Mouse (Mus musculus) hindbrain, embryonic 14.5 days (tissue): ENCODE measurements around the gene Cct6b. TPM values are rescaled to one million over a fixed set of nuclear protein-coding genes. Genes with fewer than 3 reads are reported as not detected.

Source experiments
- ATAC-seq: fragments of 200-750 bp; cut with Nextera tagmentation; 2 replicates; pipeline ENCODE4 v1.8.0; 2017; ENCODE audit warnings: moderate number of reproducible peaks, mild to moderate bottlenecking, moderate TSS enrichment, moderate library complexity; ENCODE audit not compliant: low FRiP score
- DNase-seq: peaks from one replicate; pipeline ENCODE4 v3.0.0-alpha.2; 2015; ENCODE audit warnings: low spot score
- H3K27ac ChIP-seq: fragments of 300-500 bp; sonication (generic); 2 replicates; pipeline ENCODE4 v1.5.1; 2014; ENCODE audit warnings: mild to moderate bottlenecking, moderate library complexity
- H3K27me3 ChIP-seq: fragments of 300-500 bp; sonication (generic); 2 replicates; pipeline ENCODE4 v1.6.1; 2014; ENCODE audit warnings: mild to moderate bottlenecking, low read length, mixed read lengths; ENCODE audit not compliant: control insufficient read depth, insufficient read depth
- H3K36me3 ChIP-seq: fragments of 300-500 bp; sonication (generic); replicated peaks from 2 replicates; pipeline ENCODE4 v1.6.1; 2014; ENCODE audit not compliant: control insufficient read depth, insufficient read depth
- H3K4me1 ChIP-seq: fragments of 300-500 bp; sonication (generic); replicated peaks from 2 replicates; pipeline ENCODE4 v1.6.1; 2014; ENCODE audit warnings: antibody characterized with exemption, low read length, mixed read lengths; ENCODE audit not compliant: control insufficient read depth, insufficient read depth
- H3K4me2 ChIP-seq: fragments of 300-500 bp; sonication (generic); replicated peaks from 2 replicates; pipeline ENCODE4 v1.6.1; 2014; ENCODE audit warnings: mild to moderate bottlenecking, moderate library complexity
- H3K4me3 ChIP-seq: fragments of 300-500 bp; sonication (generic); replicated peaks from 2 replicates; pipeline ENCODE4 v1.5.1; 2014; ENCODE audit warnings: mild to moderate bottlenecking, low read length
- H3K9ac ChIP-seq: fragments of 300-500 bp; sonication (generic); 2 replicates; pipeline ENCODE4 v1.6.1; 2014
- H3K9me3 ChIP-seq: fragments of 300-500 bp; sonication (generic); 2 replicates; pipeline ENCODE4 v1.6.1; 2016; ENCODE audit warnings: low read length; ENCODE audit not compliant: control insufficient read depth
- WGBS: fragments of 180-500 bp; shearing (Covaris S2); extraction: QIAGEN DNeasy Blood & Tissue Kit; methylation state at CpG from one replicate; pipeline ENCODE4 v1.1.7; 2014; 5-methylcytosine and 5-hydroxymethylcytosine counted together
- polyA plus RNA-seq: library from polyadenylated mRNA; unstranded; fragments of >200 nt; fragmentation: Nextera tagmentation; extraction: Ambion mirVana; gene quantifications from 2 replicates; pipeline ENCODE4 v1.2.1, GENCODE M21; 2014

Gene Cct6b
- polyA plus RNA-seq: 0.09 and 0.14 TPM in 2 replicates

DNA sequence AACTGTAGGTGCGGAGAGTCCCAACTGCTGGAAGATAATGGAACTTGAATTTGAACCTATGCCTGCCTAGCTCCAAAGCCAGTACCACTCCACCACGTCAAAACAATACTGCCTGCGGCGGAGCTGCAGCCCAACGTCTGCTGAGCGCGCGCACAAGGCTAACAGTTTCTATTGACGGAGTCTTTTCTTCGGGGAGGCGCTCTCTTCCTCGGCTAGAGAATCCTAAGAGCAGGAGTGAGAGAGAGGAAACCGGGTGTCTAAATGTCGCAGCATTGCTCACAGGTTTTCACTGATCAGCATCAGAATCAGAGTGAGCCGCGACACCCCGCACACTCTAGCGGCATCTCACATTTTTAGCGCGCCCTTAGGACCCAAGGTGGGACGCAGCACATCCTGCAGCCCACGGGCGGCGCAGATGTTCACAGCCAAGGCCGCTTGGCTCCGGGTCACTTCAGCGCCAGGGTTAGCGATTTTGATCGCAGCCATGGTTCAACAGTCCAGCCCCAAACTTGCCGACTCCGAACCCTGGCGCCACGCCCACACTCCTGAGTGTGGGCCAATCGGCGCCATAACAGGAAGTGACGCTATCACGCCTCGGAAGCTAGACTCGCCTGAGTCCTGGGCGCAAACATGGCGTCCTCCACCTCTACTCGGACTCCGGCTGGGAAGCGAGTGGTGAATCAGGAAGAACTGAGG, at the start of gene Cct6b, which contains the start of gene Zfp830:
TSS of gene Cct6b (minus strand) at position 580 of the 696 bp plus-strand sequence.
TSS of gene Zfp830 (plus strand) at position 604 of the 696 bp plus-strand sequence.
- H3K4me2 ChIP-seq: peak within 1 kb of the TSS; percentile 93
- H3K36me3 ChIP-seq: peaks cover 9% of the 10 kb centered on the region; the same call in 1 of the 2 replicates
- H3K4me1 ChIP-seq: peaks cover 21% of the 10 kb centered on the region
- H3K4me3 ChIP-seq: peak within 1 kb of the TSS; percentile 62
- peak; percentile 99 for ATAC-seq
- peak within 1 kb of the TSS; percentile 84 for H3K27ac ChIP-seq
- no peaks in the 10 kb centered on the region for H3K9me3 ChIP-seq
- no peaks in the 10 kb centered on the region for H3K27me3 ChIP-seq
- DNase-seq: peak; percentile 97
- WGBS: under 1% methylated on average over 44 of the region's 44 CpGs
- H3K9ac ChIP-seq: peak within 1 kb of the TSS; percentile 71

DNA sequence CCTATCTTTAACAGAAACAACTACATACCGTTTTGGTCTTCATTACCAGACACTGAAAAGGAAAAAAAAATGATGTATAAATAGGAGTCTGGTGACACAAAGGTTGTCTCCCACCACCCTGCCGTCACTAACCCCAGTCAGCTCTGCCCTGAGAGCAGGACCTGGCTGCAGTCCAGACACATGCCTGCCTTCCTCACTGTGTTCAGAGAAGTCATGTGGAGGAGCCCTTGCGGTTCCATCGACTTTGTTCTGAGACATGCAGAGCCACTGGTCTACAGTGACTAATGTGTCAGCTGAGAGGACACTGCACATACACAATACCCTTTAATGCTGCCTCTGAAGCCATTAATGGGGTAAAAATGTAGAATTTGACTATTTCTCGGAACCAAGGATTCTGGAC, 44.4 kb upstream of the Cct6b start:
- 55% methylated on average over 5 of the region's 5 CpGs for WGBS
- H3K27ac ChIP-seq: no peak overlapping the region
- no peaks in the 10 kb centered on the region for H3K27me3 ChIP-seq
- H3K9me3 ChIP-seq: no peaks in the 10 kb centered on the region
- H3K4me1 ChIP-seq: no peaks in the 10 kb centered on the region
- H3K36me3 ChIP-seq: peaks cover 9% of the 10 kb centered on the region; the same call in 1 of the 2 replicates
- no peak for DNase-seq
- H3K9ac ChIP-seq: no peak overlapping the region
- no peak overlapping the region for H3K4me3 ChIP-seq
- H3K4me2 ChIP-seq: no peak overlapping the region
- ATAC-seq: no peak

DNA sequence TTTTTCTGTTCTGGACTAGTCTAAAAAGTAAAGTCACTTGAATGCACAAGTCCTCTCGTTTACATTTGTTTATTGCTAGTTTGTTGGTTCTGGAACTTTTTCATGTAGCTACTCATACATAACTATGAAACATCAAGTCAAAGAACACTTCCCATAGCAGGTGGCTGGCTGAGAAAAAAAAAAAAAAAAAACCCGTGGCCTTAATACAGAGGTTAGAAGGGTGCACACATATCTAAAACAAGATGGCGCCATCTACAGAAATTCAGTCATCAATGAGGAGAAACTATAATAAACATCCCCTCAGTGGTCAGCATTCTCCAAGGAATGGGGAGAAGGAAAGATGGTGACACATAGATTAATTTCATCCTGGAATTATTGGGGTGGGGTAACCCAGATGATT, 43.2 kb upstream of the Cct6b start:
- H3K36me3 ChIP-seq: peaks cover 20% of the 10 kb centered on the region
- H3K27me3 ChIP-seq: no peaks in the 10 kb centered on the region
- H3K4me3 ChIP-seq: no peak overlapping the region
- no peaks in the 10 kb centered on the region for H3K4me1 ChIP-seq
- 82% methylated on average over 3 of the region's 3 CpGs for WGBS
- H3K9me3 ChIP-seq: no peaks in the 10 kb centered on the region
- H3K4me2 ChIP-seq: no peak overlapping the region
- no peak overlapping the region for H3K9ac ChIP-seq
- ATAC-seq (no peak), DNase-seq (no peak)
- no peak overlapping the region for H3K27ac ChIP-seq

DNA sequence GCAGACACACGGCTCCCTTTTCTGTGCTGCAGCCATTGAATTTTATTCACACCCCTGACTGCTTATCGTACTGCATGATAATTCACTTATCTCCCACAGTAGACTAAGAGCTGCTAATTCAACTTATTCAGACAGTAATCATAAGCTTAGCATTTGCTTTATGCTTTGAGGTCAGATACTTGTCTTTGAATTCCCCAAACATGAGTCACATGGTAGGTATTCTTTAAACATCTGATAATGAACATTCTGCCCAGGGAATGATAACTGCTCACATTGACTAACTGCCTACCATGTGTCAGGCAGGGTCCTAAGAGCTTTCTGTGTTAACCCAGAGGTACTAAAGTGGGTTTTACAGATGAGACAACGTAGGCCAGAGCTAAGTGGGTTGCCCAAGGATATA, 42.5 kb upstream of the Cct6b start:
- H3K4me3 ChIP-seq: no peak overlapping the region
- no peak overlapping the region for H3K4me2 ChIP-seq
- no peaks in the 10 kb centered on the region for H3K4me1 ChIP-seq
- H3K9ac ChIP-seq: no peak overlapping the region
- 81% methylated on average over 3 of the region's 3 CpGs for WGBS
- H3K9me3 ChIP-seq: no peaks in the 10 kb centered on the region
- H3K27me3 ChIP-seq: no peaks in the 10 kb centered on the region
- H3K36me3 ChIP-seq: peaks cover 27% of the 10 kb centered on the region
- ATAC-seq (no peak), DNase-seq (no peak)
- no peak overlapping the region for H3K27ac ChIP-seq

- Histone ChIP-seq H3K9me3 (no peaks in the 10 kb centered on the region), H3K36me3 (peaks cover 50% of the 10 kb centered on the region), H3K4me1 (peaks cover 21% of the 10 kb centered on the region), H3K27ac (no peak overlapping the region), H3K27me3 (no peaks in the 10 kb centered on the region), H3K4me2 (no peak overlapping the region), H3K4me3 (no peak overlapping the region), H3K9ac (no peak overlapping the region)
- ATAC-seq (no peak), DNase-seq (no peak)
- WGBS: 91% methylated on average over 11 of the region's 11 CpGs
These were observed 19.3 kb upstream of the Cct6b start for GRCm38 (mm10) chr11:82783453-82783852.

DNA sequence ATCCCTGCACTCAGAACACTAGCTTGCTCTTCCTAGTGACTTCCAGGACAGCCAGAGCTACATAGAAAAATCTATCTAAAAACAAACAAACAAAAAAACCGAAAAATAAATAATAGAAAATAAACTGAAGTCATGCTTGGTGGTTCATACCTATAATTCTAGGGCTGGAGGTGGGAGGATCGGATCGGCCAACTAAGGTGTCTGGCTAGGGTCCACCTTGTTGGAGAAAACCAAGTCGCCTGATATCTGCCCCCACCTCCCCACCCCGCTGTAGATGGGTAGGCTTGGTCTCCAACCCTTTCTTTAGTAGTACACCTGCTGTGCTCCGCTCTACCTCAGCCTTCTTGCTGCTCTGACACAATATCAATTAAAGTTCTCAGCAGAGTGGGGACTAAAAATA, 18.1 kb upstream of the Cct6b start:
- peak overlapping the region; percentile 97 for H3K4me3 ChIP-seq
- WGBS: 41% methylated on average over 6 of the region's 6 CpGs
- H3K4me2 ChIP-seq: peak overlapping the region; percentile 69
- H3K9ac ChIP-seq: peak overlapping the region; percentile 97
- ATAC-seq: no peak
- H3K27ac ChIP-seq: 0 out of 2 replicates have a peak overlapping the region, but pooled peaks have one; percentile 98
- DNase-seq: no peak
- H3K36me3 ChIP-seq: peaks cover 38% of the 10 kb centered on the region
- H3K4me1 ChIP-seq: peaks cover 21% of the 10 kb centered on the region
- no peaks in the 10 kb centered on the region for H3K27me3 ChIP-seq
- no peaks in the 10 kb centered on the region for H3K9me3 ChIP-seq

- Histone ChIP-seq H3K36me3 (peaks cover 28% of the 10 kb centered on the region), H3K4me2 (peak within 1 kb of the TSS; percentile 69), H3K4me1 (peaks cover 21% of the 10 kb centered on the region), H3K4me3 (peak within 1 kb of the TSS; percentile 97), H3K9ac (peak within 1 kb of the TSS; percentile 97), H3K9me3 (no peaks in the 10 kb centered on the region), H3K27ac (peak within 1 kb of the TSS; percentile 98), H3K27me3 (no peaks in the 10 kb centered on the region)
- ATAC-seq (peak; percentile 98), DNase-seq (peak; percentile 94)
- WGBS: under 1% methylated on average over 63 of the region's 90 CpGs
These were observed 17.1 kb upstream of the Cct6b start, which contains the start of gene Lig3 for GRCm38 (mm10) chr11:82780983-82781903. TSS of gene Lig3 (plus strand) at chr11:82781108.

DNA sequence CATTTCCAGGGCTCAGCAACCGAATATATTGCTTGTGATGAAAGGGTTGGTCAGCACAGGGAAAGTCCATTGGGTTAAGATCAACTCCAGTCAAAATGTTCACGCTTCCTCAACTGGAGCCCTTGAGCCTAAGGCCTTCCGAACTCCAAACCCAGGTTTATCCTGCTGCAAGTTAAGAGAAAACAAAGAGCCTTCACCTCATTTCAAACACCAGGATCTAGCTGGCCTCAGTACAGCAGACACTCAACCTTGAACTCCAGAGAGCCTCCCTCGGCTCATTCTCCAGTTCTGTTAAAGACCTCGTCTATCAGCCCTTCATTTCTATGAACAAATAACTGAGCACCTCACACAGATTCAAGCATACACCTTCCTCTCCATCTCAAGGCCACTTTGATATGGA, 16.0 kb upstream of the Cct6b start:
- peak overlapping the region; percentile 69 for H3K4me2 ChIP-seq
- H3K36me3 ChIP-seq: peaks cover 19% of the 10 kb centered on the region
- 56% methylated on average over 5 of the region's 5 CpGs for WGBS
- DNase-seq (no peak), ATAC-seq (no peak)
- no peak overlapping the region for H3K27ac ChIP-seq
- H3K9me3 ChIP-seq: no peaks in the 10 kb centered on the region
- H3K27me3 ChIP-seq: no peaks in the 10 kb centered on the region
- peaks cover 21% of the 10 kb centered on the region for H3K4me1 ChIP-seq
- peak overlapping the region; percentile 97 for H3K9ac ChIP-seq
- H3K4me3 ChIP-seq: peak overlapping the region; percentile 97

- Histone ChIP-seq H3K4me3 (peak overlapping the region; percentile 62), H3K27me3 (no peaks in the 10 kb centered on the region), H3K27ac (peak overlapping the region; percentile 84), H3K36me3 (peaks cover 15% of the 10 kb centered on the region; the same call in 1 of the 2 replicates), H3K9me3 (no peaks in the 10 kb centered on the region), H3K9ac (peak overlapping the region; percentile 71), H3K4me1 (peaks cover 21% of the 10 kb centered on the region), H3K4me2 (peak overlapping the region; percentile 93)
- under 1% methylated on average over 27 of the region's 28 CpGs for WGBS
- peak; percentile 71; the same call in 1 of the 2 replicates for ATAC-seq
- DNase-seq: no peak
These were observed 360 bp upstream of the Cct6b start for GRCm38 (mm10) chr11:82764438-82764924.
